Mouse (Mus musculus) liver, postnatal 0 days (tissue): Measurements from ENCODE around the gene Adcy10. TPM values are rescaled to one million over a fixed set of nuclear protein-coding genes. Genes with fewer than 3 reads are reported as not detected.

Experiments
- ATAC-seq: fragments of 200-750 bp; cut with Nextera tagmentation; 2 replicates; pipeline ENCODE4 v1.8.0; 2017; ENCODE audit warnings: mild to moderate bottlenecking, moderate library complexity
- DNase-seq: peaks from one replicate; pipeline ENCODE4 v3.0.0-alpha.2; 2016
- H3K27ac ChIP-seq: fragments of 300-500 bp; sonication (generic); 2 replicates; pipeline ENCODE4 v1.5.1; 2014; ENCODE audit warnings: antibody characterized with exemption, moderate library complexity, mild to moderate bottlenecking, low read depth
- H3K27me3 ChIP-seq: fragments of 300-500 bp; sonication (generic); 2 replicates; pipeline ENCODE4 v1.6.1; 2014; ENCODE audit warnings: low read length, control low read depth, mixed read lengths; ENCODE audit not compliant: insufficient read depth
- H3K36me3 ChIP-seq: fragments of 300-500 bp; sonication (generic); replicated peaks from 2 replicates; pipeline ENCODE4 v1.6.1; 2014; ENCODE audit warnings: mild to moderate bottlenecking, control low read depth, low read length, moderate library complexity, mixed read lengths; ENCODE audit not compliant: insufficient read depth
- H3K4me1 ChIP-seq: fragments of 300-500 bp; sonication (generic); 2 replicates; pipeline ENCODE4 v1.6.1; 2014; ENCODE audit warnings: antibody characterized with exemption, mild to moderate bottlenecking, control low read depth; ENCODE audit not compliant: insufficient read depth
- H3K4me2 ChIP-seq: fragments of 300-500 bp; sonication (generic); 2 replicates; pipeline ENCODE4 v1.6.1; 2014; ENCODE audit warnings: low read depth, mild to moderate bottlenecking, low read length, moderate library complexity, mixed read lengths
- H3K4me3 ChIP-seq: fragments of 300-500 bp; sonication (generic); 2 replicates; pipeline ENCODE4 v1.5.1; 2014; ENCODE audit warnings: low read depth, low read length
- H3K9ac ChIP-seq: fragments of 300-500 bp; sonication (generic); replicated peaks from 2 replicates; pipeline ENCODE4 v1.6.1; 2014; ENCODE audit warnings: mild to moderate bottlenecking, moderate library complexity
- H3K9me3 ChIP-seq: fragments of 300-500 bp; sonication (generic); 2 replicates; pipeline ENCODE4 v1.6.1; 2016; ENCODE audit warnings: mild to moderate bottlenecking, control low read depth, low read length, mixed read lengths
- CTCF ChIP-seq: sonication (generic); IDR thresholded peaks from 2 replicates; pipeline ENCODE4 v1.5.1; 2016; ENCODE audit warnings: antibody characterized with exemption, low read depth
- EP300 ChIP-seq: IDR thresholded peaks from 2 replicates; pipeline ENCODE4 v1.6.1; 2016; ENCODE audit warnings: antibody characterized with exemption, low read depth, mild to moderate bottlenecking
- WGBS: fragments of 180-500 bp; shearing (Covaris S2); extraction: QIAGEN DNeasy Blood & Tissue Kit; methylation state at CpG from one replicate; pipeline ENCODE4 v1.1.7; 2014; ENCODE audit not compliant: insufficient replicate concordance; 5-methylcytosine and 5-hydroxymethylcytosine counted together
- polyA plus RNA-seq: library from polyadenylated mRNA; unstranded; fragments of >200 nt; fragmentation: Nextera tagmentation; extraction: Ambion mirVana; gene quantifications from 2 replicates; pipeline ENCODE4 v1.2.1, GENCODE M21; 2015

The Adcy10 gene
- polyA plus RNA-seq, 1 experiment from 2014 or later = 0.19 TPM

GRCm38 (mm10) chr1:165468971-165469370 lies 16.0 kb upstream of the Adcy10 start:
- Histone ChIP-seq H3K27ac (peak overlapping the region; percentile 79), H3K4me3 (no peak overlapping the region), H3K4me1 (peaks cover 17% of the 10 kb centered on the region), H3K9ac (no peak overlapping the region), H3K4me2 (peak overlapping the region; percentile 6), H3K27me3 (no peaks in the 10 kb centered on the region), H3K36me3 (no peaks in the 10 kb centered on the region), H3K9me3 (no peaks in the 10 kb centered on the region)
- no peak for ATAC-seq
- no peak for TF ChIP-seq CTCF
- no peak for TF ChIP-seq EP300
- DNase-seq = no peak

GRCm38 (mm10) chr1:165469717-165470116 lies 15.3 kb upstream of the Adcy10 start:
- Histone ChIP-seq H3K4me3 (no peak overlapping the region), H3K4me1 (peaks cover 17% of the 10 kb centered on the region), H3K36me3 (no peaks in the 10 kb centered on the region), H3K9me3 (no peaks in the 10 kb centered on the region), H3K27ac (peak overlapping the region; percentile 79), H3K27me3 (no peaks in the 10 kb centered on the region), H3K9ac (no peak overlapping the region), H3K4me2 (peak overlapping the region; percentile 6; the same call in 1 of the 2 replicates)
- no peak for DNase-seq
- ATAC-seq = peak; percentile 84
- TF ChIP-seq CTCF = no peak
- no peak for TF ChIP-seq EP300

- no peaks in the 10 kb centered on the region; the same call in 1 of the 2 replicates for H3K36me3 ChIP-seq
- no peak overlapping the region for H3K4me2 ChIP-seq
- WGBS = 11% methylated on average over 1 of the region's 1 CpGs
- H3K9ac ChIP-seq = no peak overlapping the region
- H3K27me3 ChIP-seq = no peaks in the 10 kb centered on the region
- peaks cover 17% of the 10 kb centered on the region for H3K4me1 ChIP-seq
- peak overlapping the region; percentile 48 for H3K27ac ChIP-seq
- DNase-seq (no peak), ATAC-seq (no peak)
- TF ChIP-seq EP300 = no peak
- TF ChIP-seq CTCF = no peak
- no peaks in the 10 kb centered on the region for H3K9me3 ChIP-seq
- H3K4me3 ChIP-seq = no peak overlapping the region
Measured at GRCm38 (mm10) chr1:165471490-165471889, 13.5 kb upstream of the Adcy10 start.

GRCm38 (mm10) chr1:165486108-165486507 lies 1.1 kb downstream of the Adcy10 start:
- Histone ChIP-seq H3K9ac (no peak overlapping the region), H3K36me3 (peaks cover 10% of the 10 kb centered on the region), H3K9me3 (no peaks in the 10 kb centered on the region), H3K4me3 (no peak overlapping the region), H3K27me3 (no peaks in the 10 kb centered on the region), H3K27ac (0 out of 2 replicates have a peak overlapping the region, but pooled peaks have one; percentile 82), H3K4me1 (peaks cover 19% of the 10 kb centered on the region), H3K4me2 (no peak overlapping the region)
- DNase-seq (no peak), ATAC-seq (peak; percentile 12; the same call in 1 of the 2 replicates)
- TF ChIP-seq CTCF = no peak
- no peak for TF ChIP-seq EP300
- 55% methylated on average over 2 of the region's 2 CpGs for WGBS

- 58% methylated on average over 4 of the region's 4 CpGs for WGBS
- no peak overlapping the region for H3K27ac ChIP-seq
- H3K27me3 ChIP-seq = no peaks in the 10 kb centered on the region
- peaks cover 15% of the 10 kb centered on the region for H3K4me1 ChIP-seq
- no peak overlapping the region for H3K4me3 ChIP-seq
- no peak for TF ChIP-seq CTCF
- TF ChIP-seq EP300 = no peak
- no peak for ATAC-seq
- H3K36me3 ChIP-seq = no peaks in the 10 kb centered on the region
- no peak overlapping the region for H3K9ac ChIP-seq
- no peaks in the 10 kb centered on the region for H3K9me3 ChIP-seq
- DNase-seq = no peak
- no peak overlapping the region for H3K4me2 ChIP-seq
Measured at GRCm38 (mm10) chr1:165489197-165489596, 4.2 kb downstream of the Adcy10 start.

GRCm38 (mm10) chr1:165498856-165499255 lies 13.9 kb downstream of the Adcy10 start:
- TF ChIP-seq CTCF = no peak
- no peak for TF ChIP-seq EP300
- no peaks in the 10 kb centered on the region for H3K36me3 ChIP-seq
- ATAC-seq = no peak
- no peak overlapping the region for H3K27ac ChIP-seq
- H3K4me3 ChIP-seq = no peak overlapping the region
- no peak for DNase-seq
- H3K9me3 ChIP-seq = no peaks in the 10 kb centered on the region
- H3K9ac ChIP-seq = no peak overlapping the region
- H3K27me3 ChIP-seq = no peaks in the 10 kb centered on the region
- no peak overlapping the region for H3K4me2 ChIP-seq
- WGBS = 73% methylated on average over 3 of the region's 3 CpGs
- no peaks in the 10 kb centered on the region for H3K4me1 ChIP-seq
